Mouse (Mus musculus): ENCODE data around the gene Nop14. TPM values are rescaled to one million over a fixed set of nuclear protein-coding genes. Genes with fewer than 3 reads are reported as not detected.

The Nop14 gene
- polyA plus RNA-seq, 1 experiment from 2014 or later: 23.7 TPM

DNA sequence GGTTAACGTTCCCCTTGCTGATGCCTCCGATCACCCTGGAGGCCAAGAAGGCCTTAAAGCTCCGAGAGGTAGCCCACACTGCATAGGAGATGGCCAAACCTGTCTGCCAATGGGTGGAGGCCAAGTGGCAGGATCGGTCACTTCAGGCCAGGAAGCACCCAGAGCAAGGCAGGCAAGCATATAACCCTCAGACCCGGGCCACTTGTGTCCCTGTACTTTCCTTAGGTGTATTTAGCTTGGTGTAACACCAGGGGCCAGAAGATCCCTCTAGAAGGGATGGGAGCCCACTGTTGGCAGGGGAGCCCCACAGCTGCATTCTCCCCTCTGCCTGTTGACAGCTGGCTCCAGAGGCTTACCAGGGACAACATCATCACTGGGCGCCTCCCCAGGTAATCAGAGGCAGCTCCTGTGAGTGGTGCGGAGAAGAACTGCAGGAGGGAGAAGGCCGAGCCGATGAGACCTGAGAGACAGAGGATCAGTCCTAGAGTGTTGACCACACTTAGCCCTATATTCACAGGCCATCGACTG lies 24.2 kb downstream of the Nop14 start:
- Histone ChIP-seq H3K4me1 (ENCODE audit: control insufficient read depth, insufficient read depth, low read length) (peaks cover 18% of the 10 kb centered on the region), H3K27me3 (replicated peaks; ENCODE audit: control insufficient read depth, insufficient read depth, low read length) (no peaks in the 10 kb centered on the region), H3K4me3 (ENCODE audit: low read length) (peak overlapping the region; percentile 76), H3K4me2 (ENCODE audit: low read depth, low read length) (peak overlapping the region; percentile 96), H3K36me3 (ENCODE audit: control insufficient read depth, insufficient read depth, low read length) (peaks cover 21% of the 10 kb centered on the region), H3K9me3 (ENCODE audit: control insufficient read depth, low read length) (no peaks in the 10 kb centered on the region), H3K9ac (ENCODE audit: low read depth, low read length) (peak overlapping the region; percentile 83), H3K27ac (ENCODE audit: low read length) (no peak overlapping the region)
- no peak for ATAC-seq
- 60% methylated on average over 10 of the region's 10 CpGs for WGBS

DNA sequence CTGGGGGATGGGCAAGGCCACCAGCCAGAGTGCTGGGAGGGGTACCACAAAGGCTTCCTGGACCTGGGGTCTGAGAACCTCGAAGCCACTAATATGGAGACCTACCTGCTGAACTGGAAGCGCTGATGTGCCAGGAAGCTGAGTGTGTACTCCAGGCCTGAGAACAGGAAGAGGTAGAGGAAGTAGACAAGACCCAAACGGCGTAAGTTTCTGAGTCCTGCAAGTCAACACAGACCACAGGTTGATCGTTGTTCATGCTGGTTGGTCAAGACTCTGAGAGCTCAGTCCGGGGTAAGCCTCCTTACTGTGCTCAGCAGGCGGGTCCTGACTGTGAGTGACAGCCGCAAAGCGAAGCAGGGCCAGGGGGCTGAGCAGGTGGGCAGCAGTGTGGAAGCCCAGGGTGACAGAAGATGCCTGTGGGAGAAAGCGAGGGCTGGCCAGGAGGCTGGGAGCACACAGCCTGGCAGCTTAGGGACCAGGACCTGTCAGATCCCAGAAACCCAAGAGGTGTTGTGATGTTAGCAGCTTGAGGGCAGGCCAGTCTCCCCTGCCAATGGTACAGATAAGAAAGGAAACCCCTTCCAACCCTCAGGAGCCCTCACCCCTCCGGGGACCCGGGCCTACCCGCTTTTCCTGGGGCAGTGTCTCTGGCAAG lies 25.1 kb downstream of the Nop14 start:
- peaks cover 21% of the 10 kb centered on the region for H3K36me3 ChIP-seq (ENCODE audit: control insufficient read depth, insufficient read depth, low read length)
- H3K27ac ChIP-seq (ENCODE audit: low read length): no peak overlapping the region
- H3K27me3 ChIP-seq (replicated peaks; ENCODE audit: control insufficient read depth, insufficient read depth, low read length): no peaks in the 10 kb centered on the region
- H3K9me3 ChIP-seq (ENCODE audit: control insufficient read depth, low read length): no peaks in the 10 kb centered on the region
- ATAC-seq: no peak
- 0 out of 2 replicates have a peak overlapping the region, but pooled peaks have one; percentile 83 for H3K9ac ChIP-seq (ENCODE audit: low read depth, low read length)
- H3K4me3 ChIP-seq (ENCODE audit: low read length): no peak overlapping the region
- peaks cover 18% of the 10 kb centered on the region for H3K4me1 ChIP-seq (ENCODE audit: control insufficient read depth, insufficient read depth, low read length)
- no peak overlapping the region for H3K4me2 ChIP-seq (ENCODE audit: low read depth, low read length)
- 87% methylated on average over 13 of the region's 13 CpGs for WGBS

DNA sequence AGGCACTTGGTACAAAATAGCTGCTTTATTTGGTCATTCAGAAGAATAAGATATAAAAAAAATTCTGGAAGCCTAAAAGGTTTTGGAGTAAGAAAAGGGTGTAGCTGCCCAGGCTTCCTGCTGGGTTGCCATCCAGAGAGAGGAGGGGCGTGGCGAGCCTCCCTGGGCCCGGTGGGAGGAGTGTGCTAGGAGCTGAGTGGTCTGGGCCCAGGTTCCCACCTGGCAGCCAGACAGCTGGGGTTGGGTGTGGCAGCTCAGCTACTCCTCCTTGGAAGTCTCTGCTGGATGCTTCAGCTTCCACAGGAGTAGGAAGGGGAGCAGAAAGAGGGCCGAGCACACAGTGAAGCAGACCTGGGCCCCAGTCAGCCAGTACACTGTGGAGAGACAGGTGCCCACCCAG lies 26.3 kb downstream of the Nop14 start:
- 0 out of 2 replicates have a peak, but pooled peaks have one; percentile 7 for ATAC-seq
- Histone ChIP-seq H3K9ac (ENCODE audit: low read depth, low read length) (no peak overlapping the region), H3K9me3 (ENCODE audit: control insufficient read depth, low read length) (no peaks in the 10 kb centered on the region), H3K4me2 (ENCODE audit: low read depth, low read length) (no peak overlapping the region), H3K27me3 (replicated peaks; ENCODE audit: control insufficient read depth, insufficient read depth, low read length) (no peaks in the 10 kb centered on the region), H3K27ac (ENCODE audit: low read length) (no peak overlapping the region), H3K4me3 (ENCODE audit: low read length) (no peak overlapping the region), H3K4me1 (ENCODE audit: control insufficient read depth, insufficient read depth, low read length) (peaks cover 18% of the 10 kb centered on the region), H3K36me3 (ENCODE audit: control insufficient read depth, insufficient read depth, low read length) (peaks cover 24% of the 10 kb centered on the region)
- 63% methylated on average over 4 of the region's 4 CpGs for WGBS

DNA sequence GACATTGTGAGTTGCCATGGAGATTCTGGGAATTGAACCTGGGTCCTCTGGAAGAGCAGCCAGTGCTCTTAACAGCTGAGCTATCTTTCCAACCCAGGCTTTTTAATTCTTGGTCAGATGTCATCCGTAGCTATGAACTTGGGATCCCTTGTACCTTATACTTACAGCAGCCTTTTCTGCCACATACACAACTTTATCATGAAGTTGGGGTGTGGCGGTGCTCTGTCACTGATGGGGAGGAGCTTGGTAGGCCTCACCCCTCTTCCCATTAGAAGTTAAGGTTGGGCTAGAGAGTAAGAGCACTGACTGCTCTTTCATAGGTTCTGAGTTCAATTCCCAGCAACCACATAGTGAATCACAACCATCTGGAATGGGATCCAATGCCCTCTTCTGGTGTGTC lies 27.0 kb downstream of the Nop14 start:
- Histone ChIP-seq H3K4me1 (ENCODE audit: control insufficient read depth, insufficient read depth, low read length) (peaks cover 18% of the 10 kb centered on the region), H3K27me3 (replicated peaks; ENCODE audit: control insufficient read depth, insufficient read depth, low read length) (no peaks in the 10 kb centered on the region), H3K4me2 (ENCODE audit: low read depth, low read length) (no peak overlapping the region), H3K9ac (ENCODE audit: low read depth, low read length) (no peak overlapping the region), H3K27ac (ENCODE audit: low read length) (no peak overlapping the region), H3K4me3 (ENCODE audit: low read length) (no peak overlapping the region), H3K36me3 (ENCODE audit: control insufficient read depth, insufficient read depth, low read length) (peaks cover 22% of the 10 kb centered on the region), H3K9me3 (ENCODE audit: control insufficient read depth, low read length) (no peaks in the 10 kb centered on the region)
- whole genome bisulfite sequencing: 84% methylated on average over 2 of the region's 2 CpGs
- no peak for ATAC-seq

DNA sequence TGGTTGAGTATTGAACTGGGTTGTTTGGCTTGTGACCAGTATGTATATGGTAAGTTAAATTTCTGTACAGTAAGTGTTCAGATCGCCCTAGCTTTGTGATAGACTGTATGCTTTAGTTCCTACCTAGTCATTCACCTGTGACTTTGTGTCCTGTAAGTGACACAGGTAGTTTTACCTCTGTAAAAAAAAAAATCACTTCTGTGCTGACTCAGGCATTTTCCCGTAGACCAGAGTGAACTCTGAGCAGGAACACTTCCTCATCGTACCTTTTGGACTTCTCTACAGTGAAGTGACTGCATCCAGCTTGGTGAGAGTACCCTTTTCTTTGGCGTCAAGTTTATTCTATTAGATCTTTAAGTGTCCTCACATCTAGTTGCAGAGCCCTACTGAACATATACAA lies 50.0 kb downstream of the Nop14 start:
- Histone ChIP-seq H3K36me3 (ENCODE audit: control insufficient read depth, insufficient read depth, low read length) (peaks cover 18% of the 10 kb centered on the region), H3K27me3 (replicated peaks; ENCODE audit: control insufficient read depth, insufficient read depth, low read length) (no peaks in the 10 kb centered on the region), H3K9ac (ENCODE audit: low read depth, low read length) (no peak overlapping the region), H3K4me3 (ENCODE audit: low read length) (no peak overlapping the region), H3K9me3 (ENCODE audit: control insufficient read depth, low read length) (no peaks in the 10 kb centered on the region), H3K27ac (ENCODE audit: low read length) (no peak overlapping the region), H3K4me1 (ENCODE audit: control insufficient read depth, insufficient read depth, low read length) (no peaks in the 10 kb centered on the region), H3K4me2 (ENCODE audit: low read depth, low read length) (no peak overlapping the region)
- no peak for ATAC-seq
- 85% methylated on average over 4 of the region's 4 CpGs for WGBS

DNA sequence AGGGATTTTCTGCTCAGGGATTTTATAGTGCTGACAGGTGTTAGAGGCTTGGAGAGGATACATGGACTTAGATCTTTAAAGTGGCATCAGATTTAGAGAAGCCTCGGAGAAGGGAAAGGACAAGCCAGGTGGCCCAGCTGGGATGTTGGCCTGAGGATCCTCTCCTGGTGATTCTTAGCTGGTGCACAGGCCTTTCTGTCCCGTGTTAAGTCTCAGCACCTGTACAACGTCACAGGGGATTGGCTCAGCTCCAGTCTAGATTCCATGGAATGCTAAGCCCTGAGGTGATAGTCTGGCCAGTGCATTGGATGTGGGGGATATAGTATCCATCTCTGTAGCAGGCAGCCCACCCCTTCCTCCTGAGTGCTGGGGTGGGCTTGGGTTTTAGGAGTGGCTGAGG lies 51.7 kb downstream of the Nop14 start:
- WGBS: 58% methylated on average over 3 of the region's 3 CpGs
- no peak for ATAC-seq
- Histone ChIP-seq H3K4me1 (ENCODE audit: control insufficient read depth, insufficient read depth, low read length) (no peaks in the 10 kb centered on the region), H3K4me3 (ENCODE audit: low read length) (no peak overlapping the region), H3K4me2 (ENCODE audit: low read depth, low read length) (no peak overlapping the region), H3K27ac (ENCODE audit: low read length) (no peak overlapping the region), H3K9me3 (ENCODE audit: control insufficient read depth, low read length) (no peaks in the 10 kb centered on the region), H3K27me3 (replicated peaks; ENCODE audit: control insufficient read depth, insufficient read depth, low read length) (no peaks in the 10 kb centered on the region), H3K36me3 (ENCODE audit: control insufficient read depth, insufficient read depth, low read length) (peaks cover 13% of the 10 kb centered on the region), H3K9ac (ENCODE audit: low read depth, low read length) (no peak overlapping the region)

DNA sequence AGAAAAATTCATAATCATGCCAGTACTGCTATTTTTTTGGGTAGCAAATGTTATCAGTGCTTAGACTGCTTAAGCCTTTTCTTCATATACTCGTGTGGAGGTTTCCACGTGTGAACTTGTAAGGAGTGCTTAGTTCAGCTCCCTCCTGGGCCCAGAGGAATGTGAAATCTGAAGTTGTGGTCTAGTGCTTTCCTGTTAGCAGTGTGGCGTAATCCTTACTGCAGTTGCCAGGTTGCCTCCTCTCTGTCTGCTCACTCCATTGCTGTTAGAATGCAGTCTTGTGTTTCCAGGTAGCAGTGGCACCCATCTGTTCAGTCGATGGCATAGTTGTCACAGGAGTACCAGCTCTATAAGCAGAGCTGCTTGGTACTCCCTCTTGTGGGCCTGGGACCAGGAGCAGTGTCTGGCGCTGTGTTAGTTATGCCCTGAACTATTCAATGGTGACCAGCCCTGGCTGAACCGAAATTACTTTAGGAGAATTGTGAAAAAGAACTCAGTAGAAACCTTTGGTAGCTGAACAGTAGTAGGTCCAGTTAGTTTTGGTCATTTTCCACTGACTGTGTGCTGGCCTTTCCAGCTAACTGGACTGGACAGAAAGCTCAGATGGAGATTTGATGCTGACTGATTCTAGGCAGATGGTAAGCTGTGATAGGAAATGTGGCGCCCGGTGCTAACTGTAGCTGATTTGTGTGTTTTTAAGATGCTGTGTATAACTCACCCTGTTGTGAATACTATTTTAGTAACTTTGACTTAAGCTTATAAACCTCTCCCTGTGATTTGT lies 52.7 kb downstream of the Nop14 start:
- no peak for ATAC-seq

DNA sequence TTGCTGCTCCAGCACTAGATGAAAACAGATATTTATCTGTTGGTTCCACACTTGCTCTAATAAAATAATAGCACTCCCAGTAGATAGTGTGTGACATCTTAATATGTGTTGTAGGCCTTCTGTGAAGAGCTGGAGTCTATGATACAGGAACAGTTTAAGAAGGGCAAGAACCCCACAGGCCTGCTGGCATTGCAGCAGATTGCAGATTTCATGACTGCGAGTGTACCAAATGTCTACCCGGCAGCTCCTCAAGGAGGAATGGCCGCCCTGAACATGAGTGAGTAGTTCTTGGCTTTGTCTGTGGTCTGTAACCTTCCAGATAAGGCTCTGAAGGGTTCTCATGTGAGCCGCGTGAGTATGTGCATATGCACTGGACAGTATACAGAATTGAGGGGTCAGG lies 55.4 kb downstream of the Nop14 start:
- Histone ChIP-seq H3K36me3 (ENCODE audit: control insufficient read depth, insufficient read depth, low read length) (peaks cover 4% of the 10 kb centered on the region; the same call in 1 of the 2 replicates), H3K9ac (ENCODE audit: low read depth, low read length) (no peak overlapping the region), H3K4me2 (ENCODE audit: low read depth, low read length) (no peak overlapping the region), H3K4me1 (ENCODE audit: control insufficient read depth, insufficient read depth, low read length) (no peaks in the 10 kb centered on the region), H3K27me3 (replicated peaks; ENCODE audit: control insufficient read depth, insufficient read depth, low read length) (no peaks in the 10 kb centered on the region), H3K27ac (ENCODE audit: low read length) (no peak overlapping the region), H3K9me3 (ENCODE audit: control insufficient read depth, low read length) (no peaks in the 10 kb centered on the region), H3K4me3 (ENCODE audit: low read length) (no peak overlapping the region)
- 95% methylated on average over 5 of the region's 5 CpGs for WGBS
- ATAC-seq: no peak

More for the DNA sequence above, 52.7 kb downstream of the Nop14 start:
- H3K27me3 ChIP-seq (replicated peaks; ENCODE audit: control insufficient read depth, insufficient read depth, low read length): no peaks in the 10 kb centered on the region
- peaks cover 9% of the 10 kb centered on the region; the same call in 1 of the 2 replicates for H3K36me3 ChIP-seq (ENCODE audit: control insufficient read depth, insufficient read depth, low read length)
- no peak overlapping the region for H3K4me2 ChIP-seq (ENCODE audit: low read depth, low read length)
- no peak overlapping the region for H3K27ac ChIP-seq (ENCODE audit: low read length)
- H3K4me3 ChIP-seq (ENCODE audit: low read length): no peak overlapping the region
- H3K9ac ChIP-seq (ENCODE audit: low read depth, low read length): no peak overlapping the region
- WGBS: 86% methylated on average over 8 of the region's 8 CpGs
- no peaks in the 10 kb centered on the region for H3K4me1 ChIP-seq (ENCODE audit: control insufficient read depth, insufficient read depth, low read length)
- no peaks in the 10 kb centered on the region for H3K9me3 ChIP-seq (ENCODE audit: control insufficient read depth, low read length)

DNA sequence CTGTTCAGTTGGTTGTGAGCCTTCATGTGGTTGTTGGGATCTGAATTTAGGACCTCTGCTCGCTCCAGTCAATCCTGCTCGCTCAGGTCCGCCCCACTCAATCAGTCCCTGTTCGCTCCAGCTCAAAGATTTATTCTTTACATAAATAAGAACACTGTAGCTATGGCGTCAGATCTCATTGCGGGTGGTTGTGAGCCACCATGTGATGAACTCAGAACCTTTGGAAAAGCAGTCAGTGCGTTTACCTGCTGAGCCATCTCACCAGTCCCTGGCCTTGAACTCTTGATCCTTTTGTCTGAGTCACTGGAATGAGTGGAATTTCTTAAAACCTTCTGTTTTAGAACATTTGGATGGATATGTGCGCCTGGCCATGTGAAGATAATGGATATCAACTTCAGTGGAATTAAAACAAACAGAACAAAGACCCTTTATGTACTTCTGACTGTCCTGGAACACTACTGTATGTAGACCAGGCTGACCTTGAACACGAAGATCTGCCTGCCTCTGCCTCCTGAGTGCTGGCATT lies 66.7 kb downstream of the Nop14 start:
- WGBS: 92% methylated on average over 9 of the region's 9 CpGs
- no peak for ATAC-seq
- Histone ChIP-seq H3K9ac (ENCODE audit: low read depth, low read length) (no peak overlapping the region), H3K4me1 (ENCODE audit: control insufficient read depth, insufficient read depth, low read length) (no peaks in the 10 kb centered on the region), H3K4me2 (ENCODE audit: low read depth, low read length) (no peak overlapping the region), H3K9me3 (ENCODE audit: control insufficient read depth, low read length) (no peaks in the 10 kb centered on the region), H3K27ac (ENCODE audit: low read length) (no peak overlapping the region), H3K27me3 (replicated peaks; ENCODE audit: control insufficient read depth, insufficient read depth, low read length) (no peaks in the 10 kb centered on the region), H3K4me3 (ENCODE audit: low read length) (no peak overlapping the region), H3K36me3 (ENCODE audit: control insufficient read depth, insufficient read depth, low read length) (peaks cover 3% of the 10 kb centered on the region; the same call in 1 of the 2 replicates)
